Mouse (Mus musculus) bone marrow, adult 2 months (tissue): ENCODE data around the gene Ctbp2.

Experiments used
- CTCF ChIP-seq: fragments of 200-500 bp; IDR thresholded peaks from 2 replicates; pipeline ENCODE4 v1.5.1; 2011; ENCODE audit warnings: low read length, control low read depth; ENCODE audit not compliant: control insufficient read depth, insufficient read depth
- POLR2A ChIP-seq: fragments of 200-500 bp; IDR thresholded peaks from 2 replicates; pipeline ENCODE4 v1.6.1; 2011; ENCODE audit warnings: low read depth, mild to moderate bottlenecking, control low read depth, low read length, borderline replicate concordance; ENCODE audit not compliant: control insufficient read depth

DNA sequence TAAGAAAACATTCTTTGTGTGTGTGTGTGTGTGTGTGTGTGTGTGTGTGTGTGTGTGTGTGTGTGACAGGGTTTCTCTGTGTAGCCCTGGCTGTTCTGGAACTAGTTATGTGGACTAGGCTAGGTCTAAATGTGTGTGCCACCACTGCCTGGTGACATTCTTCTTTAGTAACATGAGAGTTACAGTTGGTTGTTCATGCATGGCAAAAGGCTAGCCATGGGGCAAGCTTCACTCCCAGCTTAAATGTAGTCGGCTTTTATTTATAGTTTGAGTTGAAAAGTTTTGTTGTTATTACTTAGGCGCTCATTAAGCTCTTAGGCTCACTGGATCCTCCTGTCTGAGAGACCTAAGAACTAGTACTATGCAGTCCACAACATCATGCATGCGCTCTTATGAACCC, 159.8 kb downstream of the Ctbp2 start:
- TF ChIP-seq CTCF (no peak), POLR2A (no peak)
